Mouse (Mus musculus): Measurements from ENCODE around the gene Fbxl19. TPM values are rescaled to one million over a fixed set of nuclear protein-coding genes. Genes with fewer than 3 reads are reported as not detected.
"Not testable (repeated sequence)": the region's sequence is repeated elsewhere in the genome, so short reads cannot be mapped to it uniquely, and the experiment has no call there.

Fbxl19 gene
- polyA plus RNA-seq, 1 experiment: 37.2 TPM

GRCm38 (mm10) chr7:127727898-127728297 lies 16.4 kb upstream of the Fbxl19 start:
- TF ChIP-seq POLR2A (IDR thresholded peaks at IDR 0.05; ENCODE audit: control insufficient read depth, low read depth, low read length): no peak
- no peak for TF ChIP-seq CTCF (IDR thresholded peaks at IDR 0.05; ENCODE audit: control insufficient read depth, insufficient read depth, insufficient replicate concordance, low read depth, low read length)
- no peaks in the 10 kb centered on the region for H3K36me3 ChIP-seq (ENCODE audit: control insufficient read depth, insufficient read depth, low read length)
- H3K27me3 ChIP-seq (ENCODE audit: control insufficient read depth, insufficient read depth, low read length): no peaks in the 10 kb centered on the region
- H3K4me3 ChIP-seq (ENCODE audit: control insufficient read depth, low read depth, low read length): no peak overlapping the region
- no peak overlapping the region for H3K27ac ChIP-seq (ENCODE audit: control insufficient read depth, insufficient read depth, low read depth, low read length)
- no peaks in the 10 kb centered on the region for H3K4me1 ChIP-seq (ENCODE audit: control insufficient read depth, insufficient read depth, low read length)

- Histone ChIP-seq H3K4me1 (ENCODE audit: control insufficient read depth, insufficient read depth, low read length) (no peaks in the 10 kb centered on the region), H3K27me3 (ENCODE audit: control insufficient read depth, insufficient read depth, low read length) (no peaks in the 10 kb centered on the region), H3K27ac (ENCODE audit: control insufficient read depth, insufficient read depth, low read depth, low read length) (no peak overlapping the region), H3K36me3 (ENCODE audit: control insufficient read depth, insufficient read depth, low read length) (no peaks in the 10 kb centered on the region), H3K4me3 (ENCODE audit: control insufficient read depth, low read depth, low read length) (no peak overlapping the region)
- TF ChIP-seq POLR2A (IDR thresholded peaks at IDR 0.05; ENCODE audit: control insufficient read depth, low read depth, low read length): no peak
- TF ChIP-seq CTCF (IDR thresholded peaks at IDR 0.05; ENCODE audit: control insufficient read depth, insufficient read depth, insufficient replicate concordance, low read depth, low read length): no peak
These were observed 14.2 kb upstream of the Fbxl19 start for GRCm38 (mm10) chr7:127730170-127730569.

GRCm38 (mm10) chr7:127732066-127732465 lies 12.3 kb upstream of the Fbxl19 start, which contains the start of gene Ctf2:
Ctf2 (minus strand) TSS chr7:127732166.
- H3K27ac ChIP-seq (ENCODE audit: control insufficient read depth, insufficient read depth, low read depth, low read length); H3K27me3 ChIP-seq (ENCODE audit: control insufficient read depth, insufficient read depth, low read length); H3K4me3 ChIP-seq (ENCODE audit: control insufficient read depth, low read depth, low read length); H3K4me1 ChIP-seq (ENCODE audit: control insufficient read depth, insufficient read depth, low read length); H3K36me3 ChIP-seq (ENCODE audit: control insufficient read depth, insufficient read depth, low read length): not testable (repeated sequence)

GRCm38 (mm10) chr7:127745251-127745651 lies 908 bp downstream of the Fbxl19 start:
- H3K4me1 ChIP-seq (ENCODE audit: control insufficient read depth, insufficient read depth, low read length): peaks cover 4% of the 10 kb centered on the region; the same call in 1 of the 2 replicates
- no peaks in the 10 kb centered on the region; the same call in 1 of the 2 replicates for H3K36me3 ChIP-seq (ENCODE audit: control insufficient read depth, insufficient read depth, low read length)
- H3K27ac ChIP-seq (ENCODE audit: control insufficient read depth, insufficient read depth, low read depth, low read length): peak overlapping the region; percentile 81
- peak overlapping the region; percentile 84 for H3K4me3 ChIP-seq (ENCODE audit: control insufficient read depth, low read depth, low read length)
- H3K27me3 ChIP-seq (ENCODE audit: control insufficient read depth, insufficient read depth, low read length): no peaks in the 10 kb centered on the region
- peak; percentile 26; the same call in 1 of the 2 replicates for TF ChIP-seq POLR2A (IDR thresholded peaks at IDR 0.05; ENCODE audit: control insufficient read depth, low read depth, low read length)
- TF ChIP-seq CTCF (IDR thresholded peaks at IDR 0.05; ENCODE audit: control insufficient read depth, insufficient read depth, insufficient replicate concordance, low read depth, low read length): no peak

- Histone ChIP-seq H3K27ac (ENCODE audit: control insufficient read depth, insufficient read depth, low read depth, low read length) (peak overlapping the region; percentile 81), H3K36me3 (ENCODE audit: control insufficient read depth, insufficient read depth, low read length) (no peaks in the 10 kb centered on the region; the same call in 1 of the 2 replicates), H3K27me3 (ENCODE audit: control insufficient read depth, insufficient read depth, low read length) (no peaks in the 10 kb centered on the region), H3K4me3 (ENCODE audit: control insufficient read depth, low read depth, low read length) (peak overlapping the region; percentile 84), H3K4me1 (ENCODE audit: control insufficient read depth, insufficient read depth, low read length) (peaks cover 4% of the 10 kb centered on the region; the same call in 1 of the 2 replicates)
- peak; percentile 35; the same call in 1 of the 2 replicates for TF ChIP-seq POLR2A (IDR thresholded peaks at IDR 0.05; ENCODE audit: control insufficient read depth, low read depth, low read length)
- no peak for TF ChIP-seq CTCF (IDR thresholded peaks at IDR 0.05; ENCODE audit: control insufficient read depth, insufficient read depth, insufficient replicate concordance, low read depth, low read length)
These were observed 1.5 kb downstream of the Fbxl19 start for GRCm38 (mm10) chr7:127745652-127746493.

- Histone ChIP-seq H3K4me1 (ENCODE audit: control insufficient read depth, insufficient read depth, low read length) (peaks cover 4% of the 10 kb centered on the region; the same call in 1 of the 2 replicates), H3K36me3 (ENCODE audit: control insufficient read depth, insufficient read depth, low read length) (peaks cover 2% of the 10 kb centered on the region; the same call in 1 of the 2 replicates), H3K27ac (ENCODE audit: control insufficient read depth, insufficient read depth, low read depth, low read length) (peak overlapping the region; percentile 19; the same call in 1 of the 2 replicates), H3K27me3 (ENCODE audit: control insufficient read depth, insufficient read depth, low read length) (no peaks in the 10 kb centered on the region), H3K4me3 (ENCODE audit: control insufficient read depth, low read depth, low read length) (peak overlapping the region; percentile 81)
- TF ChIP-seq CTCF (IDR thresholded peaks at IDR 0.05; ENCODE audit: control insufficient read depth, insufficient read depth, insufficient replicate concordance, low read depth, low read length): no peak
- no peak for TF ChIP-seq POLR2A (IDR thresholded peaks at IDR 0.05; ENCODE audit: control insufficient read depth, low read depth, low read length)
These were observed 2.5 kb downstream of the Fbxl19 start for GRCm38 (mm10) chr7:127746494-127747491.
